Mouse (Mus musculus) left cerebral cortex, postnatal 14 days (tissue): ENCODE data around the gene Mpz. TPM values are rescaled to one million over a fixed set of nuclear protein-coding genes. Genes with fewer than 3 reads are reported as not detected.

ENCODE experiments used
- DNase-seq, 2 experiments: peaks; one replicate each; pipeline ENCODE4 v3.0.0; 2021 to 2022; ENCODE audit warnings: low spot score in 2 of 2, mixed read lengths in 1 of 2
- intact Hi-C: fragments of 180-260 bp; cut with DNase I; formaldehyde crosslinking; loops from one replicate; pipeline ENCODE4 v1.15.1; 2025
- long read RNA-seq, 2 experiments: library from polyadenylated mRNA; stranded (forward); transcript quantifications; one replicate each; pipeline ENCODE4 v2.0.0; 2021
- total RNA-seq, 2 experiments: library from RNA; stranded (reverse); gene quantifications; 2 replicates each; pipeline ENCODE4 v1.2.3; 2021

Mpz gene
- total RNA-seq = not detected
- long read RNA-seq, experiment 1 = 0 reads
- long read RNA-seq, experiment 2 = 0 reads

DNA sequence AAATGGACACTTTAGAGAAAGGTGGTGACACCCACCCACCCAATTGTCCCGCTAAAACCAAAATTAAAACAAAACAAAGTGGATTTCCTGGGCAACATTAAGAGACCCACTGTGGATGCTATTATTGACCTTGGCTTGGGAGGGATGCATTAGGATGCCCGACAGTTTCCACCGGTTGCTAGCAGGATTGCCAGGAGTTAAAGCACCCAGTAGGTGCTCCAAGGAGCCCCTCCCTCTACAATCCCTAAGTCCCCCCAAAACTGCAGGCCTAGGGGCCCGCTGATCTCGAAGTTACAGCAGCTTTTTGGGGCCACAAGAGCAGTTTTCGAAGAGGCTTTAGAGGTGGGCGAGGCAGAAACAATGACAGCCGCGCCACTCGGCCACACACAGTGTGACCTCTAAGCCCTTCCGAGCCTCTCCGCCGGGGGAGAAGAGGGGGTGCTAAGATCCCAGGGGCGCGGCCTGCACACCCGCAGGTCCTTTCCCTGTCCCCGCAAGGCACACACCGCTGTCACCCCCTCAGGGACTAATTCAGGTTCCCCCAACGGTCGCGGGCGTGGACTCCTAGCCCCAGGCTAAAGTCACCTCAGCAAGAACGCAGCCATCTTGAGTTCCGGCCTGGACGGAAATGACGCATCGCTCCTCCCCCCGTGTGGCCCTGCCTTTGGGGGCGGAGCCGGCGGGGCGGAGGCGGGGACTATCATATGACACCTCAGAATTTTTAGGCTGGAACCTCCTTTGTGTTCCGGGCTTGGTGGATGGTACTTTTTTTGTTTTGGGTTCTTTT lies at the start of gene Mpz, which contains the start of gene Sdhc:
Gene Mpz (plus strand): TSS at position 738 of the 787 bp plus-strand sequence.
Gene Sdhc (minus strand): TSS at position 630 of the 787 bp plus-strand sequence.
- peak; percentile 95 to 96 for DNase-seq
- intact Hi-C loops = no loop called here

DNA sequence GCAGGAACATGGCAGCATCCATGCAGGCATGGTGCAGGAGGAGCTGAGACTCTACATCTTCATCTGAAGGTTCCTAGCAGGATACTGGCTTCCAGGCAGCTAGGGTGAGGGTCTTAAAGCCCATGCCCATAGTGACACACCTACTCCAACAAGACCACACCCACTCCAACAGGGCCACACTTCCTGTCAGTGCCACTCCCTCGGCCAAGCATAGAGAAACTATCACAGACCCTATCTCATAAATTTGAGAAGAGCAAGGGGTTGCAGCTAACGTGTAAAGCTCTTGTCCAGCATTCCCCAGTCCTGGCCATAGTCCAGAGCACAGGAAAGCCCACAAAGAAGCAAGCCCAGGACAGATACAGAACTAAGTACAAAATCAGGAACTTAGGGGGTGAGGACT lies 49.5 kb upstream of the Mpz start:
- no peak for DNase-seq
- intact Hi-C loops = no loop called here

DNA sequence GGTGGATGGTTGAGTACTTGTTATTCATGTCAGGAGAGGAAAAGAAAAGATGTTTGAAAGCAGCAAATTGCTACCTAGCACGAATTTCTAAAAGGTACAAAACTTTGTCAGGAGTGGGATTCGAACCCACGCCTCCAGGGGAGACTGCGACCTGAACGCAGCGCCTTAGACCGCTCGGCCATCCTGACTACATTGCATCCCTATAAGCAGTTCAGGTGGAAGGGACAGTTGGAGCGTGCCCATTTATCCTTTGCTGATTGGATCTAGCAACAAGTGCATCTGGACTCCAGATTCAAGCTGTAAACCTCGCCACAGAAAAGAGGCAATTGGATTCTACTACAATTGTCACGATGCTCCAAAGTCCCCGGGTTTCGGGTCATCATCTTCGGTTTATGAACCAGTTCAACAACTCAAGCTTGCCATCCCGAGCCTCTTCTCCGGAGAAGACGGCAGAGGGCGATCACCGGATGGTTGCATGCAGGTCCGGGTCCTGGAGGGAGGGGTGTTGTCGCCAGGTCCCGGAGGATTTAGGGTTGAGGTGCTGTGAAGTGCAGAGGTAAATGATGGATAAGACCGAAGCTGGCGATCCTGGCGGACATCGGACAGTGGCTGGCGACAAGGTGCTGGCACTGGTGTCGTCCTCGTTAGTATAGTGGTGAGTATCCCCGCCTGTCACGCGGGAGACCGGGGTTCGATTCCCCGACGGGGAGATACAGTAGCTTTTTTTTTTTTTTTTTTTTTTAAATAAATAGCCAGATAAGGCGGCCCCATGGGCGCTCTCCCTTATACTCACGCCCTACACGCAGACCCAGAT lies 48.6 kb upstream of the Mpz start:
- peak; percentile 87 to 93 for DNase-seq
- intact Hi-C loops = loop anchor here (2.0 kb wide), 1 partner anchor 65 kb away; no protein-coding TSS in a partner anchor

DNA sequence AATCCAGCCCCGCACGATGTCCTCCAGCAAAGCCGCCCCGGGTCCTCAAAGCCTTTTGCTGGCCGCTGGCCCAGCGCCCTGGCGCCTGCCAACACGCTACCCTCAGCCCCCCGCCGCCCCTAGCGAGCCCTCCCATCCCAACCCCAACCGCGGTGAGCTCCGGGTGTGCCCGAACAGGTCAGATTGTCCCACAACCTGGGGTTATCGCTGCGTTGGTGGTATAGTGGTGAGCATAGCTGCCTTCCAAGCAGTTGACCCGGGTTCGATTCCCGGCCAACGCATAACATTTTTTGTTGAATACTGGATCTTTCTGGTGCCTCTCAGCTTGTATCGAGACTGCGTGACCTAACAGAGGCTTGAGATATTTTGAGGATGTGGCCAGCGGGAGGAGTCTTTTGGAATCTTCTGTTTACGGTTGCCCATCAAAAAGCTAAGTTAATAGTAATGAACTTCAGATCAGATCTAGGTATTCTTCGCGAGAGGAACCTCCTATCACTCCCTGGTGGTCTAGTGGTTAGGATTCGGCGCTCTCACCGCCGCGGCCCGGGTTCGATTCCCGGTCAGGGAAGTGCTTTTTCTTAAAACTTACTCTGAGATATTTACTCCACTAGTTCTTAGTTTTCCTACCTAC lies 47.8 kb upstream of the Mpz start:
- intact Hi-C loops = loop anchor here (2.0 kb wide), 1 partner anchor 66 kb away; no protein-coding TSS in a partner anchor
- peak; percentile 87 to 93 for DNase-seq

DNA sequence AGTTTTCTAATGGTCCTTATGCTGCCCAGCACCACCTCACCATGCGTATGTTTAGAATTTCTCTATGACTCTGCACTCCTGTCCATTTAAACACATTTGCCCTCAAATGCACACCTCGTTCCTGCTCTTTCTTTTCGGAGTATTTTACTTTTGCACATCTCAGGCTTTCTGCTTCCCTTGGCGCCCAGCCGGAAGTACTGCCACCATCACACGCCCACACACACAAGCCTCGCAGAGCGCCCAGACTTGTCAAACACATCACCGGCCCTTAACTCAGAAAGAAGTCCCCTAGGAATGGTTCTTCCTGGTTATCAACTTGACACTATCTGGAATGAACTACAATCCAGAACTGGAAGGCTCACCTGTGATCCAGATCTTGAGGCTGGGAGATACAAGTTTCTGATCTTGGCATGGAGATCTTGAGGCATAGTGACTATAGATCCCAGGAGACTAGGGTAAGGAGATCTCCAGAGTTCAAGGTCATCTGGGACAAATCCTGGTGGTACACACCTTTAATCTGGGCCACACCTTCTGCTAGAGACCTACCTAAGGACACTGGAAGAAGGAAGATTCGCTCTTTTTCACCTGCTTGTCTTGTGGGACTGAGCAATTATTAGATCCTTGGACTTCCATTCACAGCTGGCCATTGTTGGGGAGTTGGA lies 47.2 kb upstream of the Mpz start:
- no peak for DNase-seq
- intact Hi-C loops = loop anchor here (2.0 kb wide), 1 partner anchor 67 kb away; no protein-coding TSS in a partner anchor

DNA sequence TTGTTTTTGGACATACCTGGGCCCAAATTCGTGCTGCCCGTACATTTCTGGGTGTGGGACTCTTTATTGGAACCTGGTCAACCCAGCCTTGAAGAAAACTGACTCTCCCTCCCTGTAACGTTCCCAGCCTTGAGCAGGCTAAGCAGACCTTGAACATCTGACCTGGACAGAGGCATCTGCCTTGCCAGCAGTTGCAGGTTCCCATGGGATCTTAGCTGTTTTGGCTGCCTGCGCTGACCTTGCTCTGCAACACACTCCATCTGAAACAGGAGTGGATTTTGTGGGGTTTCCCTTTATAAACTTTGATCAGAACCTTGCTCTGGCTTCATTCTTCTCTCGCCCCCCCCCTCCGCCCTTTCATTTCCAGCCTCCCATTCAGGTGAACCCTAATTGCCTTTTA lies 45.3 kb upstream of the Mpz start:
- no peak for DNase-seq
- intact Hi-C loops = no loop called here

DNA sequence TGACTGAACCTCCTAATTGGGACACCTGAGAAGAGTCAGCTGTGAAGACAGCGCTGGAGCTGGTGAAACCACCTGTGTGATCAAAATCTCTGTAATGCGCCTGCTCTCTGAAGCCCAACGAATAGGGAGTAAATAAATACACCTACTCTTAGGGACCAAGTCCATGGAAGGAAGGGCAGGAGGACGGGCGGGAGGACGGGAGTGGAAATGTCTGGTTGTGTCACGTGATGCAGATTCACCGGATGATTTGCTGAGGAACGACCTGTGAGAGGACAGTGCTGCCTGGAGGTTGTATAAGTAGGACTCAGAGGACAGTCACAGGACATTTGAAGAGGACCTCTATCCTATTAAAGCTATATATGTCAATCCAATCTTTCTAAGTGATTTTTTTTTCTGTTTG lies 40.9 kb upstream of the Mpz start:
- intact Hi-C loops = loop anchor here (10.0 kb wide), 1 partner anchor 145 kb away; the partner anchor contains the start of genes Adamts4 and Ndufs2
- DNase-seq = no peak

DNA sequence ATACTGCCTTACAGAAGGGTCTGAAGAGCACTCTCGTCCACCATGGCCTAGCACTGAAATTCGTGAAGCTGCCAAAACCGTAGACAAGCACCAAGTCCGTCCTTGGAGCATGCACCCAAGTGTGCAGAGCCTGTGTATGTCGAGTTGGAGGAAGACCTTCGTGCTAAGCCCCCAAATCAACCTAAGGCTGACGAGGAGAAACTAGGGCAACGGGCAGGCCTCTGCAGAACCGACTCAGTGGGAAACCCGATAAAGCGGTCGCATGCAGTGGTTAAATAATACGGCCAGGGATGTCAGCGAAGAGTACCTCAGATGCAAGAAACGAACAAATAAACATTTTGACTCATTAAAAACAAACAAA lies 39.9 kb upstream of the Mpz start:
- DNase-seq = no peak
- intact Hi-C loops = loop anchor here (10.0 kb wide), 1 partner anchor 144 kb away; the partner anchor contains the start of genes Adamts4 and Ndufs2

DNA sequence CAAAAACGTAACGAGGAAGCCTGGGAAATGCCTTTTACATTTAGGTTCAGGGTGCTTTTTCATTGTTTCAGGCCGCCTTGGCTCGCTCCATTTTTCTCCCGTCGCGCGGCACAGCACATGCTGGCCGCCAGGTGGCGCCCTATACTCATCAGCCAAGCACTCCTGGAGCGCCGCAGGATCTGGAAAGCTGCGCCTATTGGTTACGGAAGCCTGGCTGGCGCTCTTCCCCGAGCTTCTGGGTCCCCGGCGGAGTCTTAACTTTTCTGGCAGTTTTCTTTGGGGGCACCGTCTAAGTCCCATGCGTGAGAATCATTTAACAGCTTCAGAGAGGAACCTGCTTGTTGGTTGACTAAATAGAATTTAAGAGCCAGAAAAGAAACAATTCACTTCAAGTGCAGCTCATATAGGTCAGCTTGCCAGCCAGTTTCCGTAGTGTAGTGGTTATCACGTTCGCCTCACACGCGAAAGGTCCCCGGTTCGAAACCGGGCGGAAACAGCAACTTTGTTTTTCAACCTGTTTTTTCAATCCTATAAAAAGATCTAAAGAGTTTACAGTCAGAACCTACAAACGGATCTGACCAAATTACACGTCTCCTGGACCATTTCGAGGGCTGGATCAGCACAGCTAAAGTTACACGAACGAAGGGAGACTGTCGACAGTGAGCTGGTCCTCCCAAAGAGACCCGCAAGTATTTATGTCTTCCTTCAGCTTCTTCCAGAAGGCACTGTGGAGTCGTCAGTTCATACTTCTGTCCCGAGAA lies 39.3 kb upstream of the Mpz start:
- DNase-seq = peak; percentile 96 to 98
- intact Hi-C loops = loop anchor here (10.0 kb wide), 1 partner anchor 144 kb away; the partner anchor contains the start of genes Adamts4 and Ndufs2

DNA sequence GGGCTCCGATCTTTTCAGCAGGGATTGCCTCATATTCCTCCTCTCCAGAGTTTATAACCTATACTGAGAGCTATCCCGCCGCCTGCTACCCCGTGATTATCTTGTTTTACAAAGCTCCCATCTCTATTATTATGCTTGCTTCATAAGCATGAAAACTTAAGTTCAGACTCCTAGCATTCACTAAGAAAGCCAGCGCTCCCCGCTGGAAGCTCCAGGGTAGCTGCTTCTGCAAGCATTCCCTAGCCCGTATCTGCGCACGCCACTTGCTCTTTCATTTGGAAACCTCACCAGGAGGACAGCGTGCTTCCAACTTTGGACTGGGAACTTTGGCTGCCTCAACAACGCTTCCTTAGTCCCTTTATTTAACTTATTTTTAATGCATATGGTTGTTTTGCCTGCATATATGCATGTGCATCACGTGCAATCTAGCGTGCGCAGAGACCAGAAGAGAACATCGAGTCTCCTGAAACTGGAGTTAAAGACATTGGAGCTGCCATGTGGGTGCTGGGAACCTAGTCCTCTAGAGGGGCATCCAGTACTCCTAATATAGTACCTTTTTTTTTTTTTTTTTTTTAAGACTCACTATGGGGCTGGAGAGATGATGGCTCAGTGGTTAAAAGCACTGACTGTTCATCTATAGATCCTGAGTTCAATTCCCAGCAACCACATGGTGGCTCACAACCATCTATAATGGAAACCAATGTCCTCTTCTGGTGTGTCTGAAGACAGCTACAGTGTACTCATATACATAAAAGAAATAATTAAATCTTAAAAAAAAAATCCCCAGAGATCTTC lies 38.5 kb upstream of the Mpz start:
- DNase-seq = peak; percentile 41 to 48
- intact Hi-C loops = loop anchor here (10.0 kb wide), 1 partner anchor 143 kb away; the partner anchor contains the start of genes Adamts4 and Ndufs2

DNA sequence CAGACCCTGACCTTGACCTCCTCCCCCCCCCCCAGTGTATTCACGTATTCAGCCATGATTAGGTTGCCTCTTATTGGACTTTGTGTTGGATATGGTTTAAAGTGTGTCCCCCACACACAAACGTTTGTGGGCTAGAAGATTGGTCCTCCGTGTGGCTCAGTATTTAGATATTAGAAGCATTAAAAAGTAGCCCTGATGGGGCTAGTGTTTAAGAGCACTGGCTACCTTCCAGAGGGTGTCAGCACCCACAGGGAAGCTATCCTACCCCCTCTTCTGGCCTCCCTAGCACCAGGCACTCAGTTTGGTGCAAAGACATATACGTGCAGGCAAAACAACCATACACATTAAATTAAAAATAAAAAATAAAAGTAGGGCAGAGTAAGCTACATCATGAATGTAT lies 37.5 kb upstream of the Mpz start:
- no peak for DNase-seq
- intact Hi-C loops = loop anchor here (10.0 kb wide), 1 partner anchor 142 kb away; the partner anchor contains the start of genes Adamts4 and Ndufs2

DNA sequence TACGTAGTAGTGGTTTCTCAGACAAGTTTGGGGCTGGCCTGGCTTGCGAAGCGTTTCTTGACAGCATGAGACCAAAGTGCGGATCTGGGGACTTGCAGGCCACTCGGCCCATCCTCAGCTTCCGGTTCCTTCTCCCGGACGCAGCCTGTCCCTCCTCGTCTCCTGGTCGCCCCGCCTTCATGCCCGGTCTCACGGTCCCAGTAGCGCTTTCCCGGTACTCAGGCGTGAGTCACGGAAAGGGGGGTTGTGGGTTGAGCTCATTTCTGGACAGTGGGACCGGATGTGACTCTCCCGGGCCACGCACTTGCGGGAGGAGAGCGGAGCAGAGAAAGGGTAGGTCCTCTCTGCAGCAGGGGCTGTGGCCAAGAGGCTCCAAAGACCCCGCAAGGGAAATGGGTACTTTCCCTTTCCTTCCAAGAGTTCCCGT lies 36.6 kb upstream of the Mpz start, which contains the start of gene Cfap126:
Gene Cfap126 (plus strand): TSS at position 46 of the 427 bp plus-strand sequence.
- intact Hi-C loops = loop anchor here (10.0 kb wide), 1 partner anchor 141 kb away; the partner anchor contains the start of genes Adamts4 and Ndufs2
- peak; percentile 34 to 37 for DNase-seq

DNA sequence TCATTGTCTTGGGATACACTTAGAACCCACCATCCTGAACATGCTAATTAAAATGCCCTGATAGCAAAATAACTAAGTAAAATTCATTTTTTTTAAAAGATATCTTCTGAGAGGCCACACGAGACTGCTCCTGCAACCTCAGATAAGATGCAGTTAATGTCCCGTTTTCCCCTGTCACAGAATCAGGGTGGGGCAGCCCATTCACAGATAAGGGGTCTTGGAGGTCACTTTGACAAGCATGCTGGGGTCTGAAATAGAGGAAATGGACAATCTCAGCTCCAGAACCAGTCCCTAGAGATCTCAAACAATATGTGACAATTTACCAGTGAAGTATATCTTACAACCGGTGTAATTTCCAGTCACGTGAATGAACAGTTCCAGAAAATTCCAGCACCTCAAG lies 34.2 kb upstream of the Mpz start:
- intact Hi-C loops = loop anchor here (10.0 kb wide), 1 partner anchor 139 kb away; the partner anchor contains the start of genes Adamts4 and Ndufs2
- DNase-seq = no peak

DNA sequence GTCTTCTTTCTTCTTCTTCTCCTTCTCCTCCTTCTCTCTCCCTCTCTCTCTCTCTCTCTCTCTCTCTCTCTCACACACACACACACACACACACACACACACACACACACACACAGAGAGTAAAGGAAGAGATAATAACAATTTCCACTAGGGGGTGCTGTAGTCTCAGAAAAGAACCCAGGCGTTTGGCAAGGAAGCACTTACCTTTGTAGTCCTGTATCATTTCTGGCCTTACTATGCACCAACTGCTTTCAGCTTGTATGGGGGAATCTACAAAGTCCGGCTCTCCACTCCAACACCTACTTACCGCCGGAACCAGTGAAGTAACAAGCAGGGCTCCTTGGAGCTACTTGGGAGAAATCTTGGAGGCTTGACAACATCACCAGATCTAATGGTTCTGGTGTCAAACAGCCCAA lies 32.2 kb upstream of the Mpz start:
- DNase-seq = peak; percentile 77 to 89
- intact Hi-C loops = loop anchor here (2.0 to 10.0 kb wide), 2 partner anchors 103 to 137 kb away; partner anchors contain the start of genes Adamts4 and Ndufs2

DNA sequence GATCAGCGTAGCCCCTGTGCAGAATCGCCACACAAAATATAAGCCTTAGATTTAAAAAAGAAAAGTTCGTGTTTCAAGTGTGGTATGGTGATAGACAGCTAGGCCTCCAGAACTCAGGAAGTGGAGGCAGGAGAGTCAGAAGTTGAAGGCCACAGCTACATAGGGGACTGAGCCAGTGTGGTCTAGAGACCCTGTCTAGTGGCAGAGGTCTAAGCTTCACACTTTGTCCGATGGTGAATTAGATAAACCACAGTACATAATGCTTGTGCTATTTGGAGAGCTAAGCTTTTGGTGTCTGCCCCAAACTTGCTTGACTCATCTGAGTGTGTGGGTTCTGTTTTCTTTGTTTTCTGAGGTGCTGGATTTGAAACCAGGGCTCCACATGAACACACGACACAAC lies 31.5 kb upstream of the Mpz start:
- intact Hi-C loops = loop anchor here (2.0 to 10.0 kb wide), 2 partner anchors 102 to 136 kb away; partner anchors contain the start of genes Adamts4 and Ndufs2

DNA sequence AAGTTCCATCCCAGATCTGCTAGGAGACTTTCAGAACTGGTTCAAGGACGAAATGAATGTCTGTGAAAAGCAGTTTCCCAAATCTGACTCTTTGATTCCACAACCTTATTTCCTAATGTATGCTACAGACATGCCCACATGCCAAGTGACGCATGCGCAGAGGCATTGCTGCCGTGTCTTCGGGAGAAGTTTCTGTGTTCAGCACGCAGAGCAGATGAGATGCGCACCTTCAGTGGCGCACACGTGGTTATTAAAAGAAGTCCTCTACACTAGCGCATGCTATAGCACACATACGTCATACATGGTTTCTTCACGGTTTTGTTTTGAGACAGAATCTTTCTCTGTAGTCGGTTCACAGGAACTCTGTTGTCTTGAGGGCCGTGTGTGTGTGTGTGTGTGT lies 31.1 kb upstream of the Mpz start:
- intact Hi-C loops = loop anchor here (2.0 to 10.0 kb wide), 2 partner anchors 101 to 135 kb away; partner anchors contain the start of genes Adamts4 and Ndufs2
- DNase-seq = no peak

More for the DNA sequence above, 31.5 kb upstream of the Mpz start:
- no peak for DNase-seq

DNA sequence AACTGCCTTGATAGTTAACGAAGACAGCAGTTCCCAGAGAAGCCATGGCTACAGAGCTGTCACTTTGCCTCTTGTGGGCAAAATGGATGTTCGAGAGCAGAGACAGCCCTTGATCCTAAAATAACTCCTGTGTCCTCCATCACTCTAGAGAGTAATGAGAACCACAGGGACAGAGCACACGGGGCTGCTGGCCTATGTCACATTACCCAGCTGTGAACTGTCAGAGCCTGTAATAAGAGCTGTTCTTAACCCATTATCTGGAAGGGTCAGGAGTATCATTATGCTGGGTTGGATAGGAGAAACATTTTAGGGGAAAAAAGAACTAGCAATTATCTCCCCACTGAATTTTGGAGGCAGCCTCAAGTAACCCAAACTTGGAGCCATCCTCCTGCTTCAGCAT lies 29.6 kb upstream of the Mpz start:
- no peak for DNase-seq
- intact Hi-C loops = no loop called here
